Mouse (Mus musculus) ovary, adult 18-20 months (tissue): ENCODE measurements around the gene Polq.
A peak's percentile ranks its signal among the peaks of the same experiment; 100 is the strongest.

Experiments used
- DNase-seq: peaks from one replicate; pipeline ENCODE4 v3.0.0; 2022; ENCODE audit warnings: low spot score, mixed read lengths

Gene Polq

GRCm38 (mm10) chr16:37011061-37011921 is at the start of gene Polq:
Gene Polq, plus strand, starts transcription at chr16:37011786.
- DNase-seq, result peak; percentile 86

GRCm38 (mm10) chr16:36963415-36963814 is 48.2 kb upstream of the Polq start:
- no peak for DNase-seq

- DNase-seq, result no peak
These were observed 32.5 kb upstream of the Polq start for GRCm38 (mm10) chr16:36979127-36979526.

- no peak for DNase-seq
These were observed 27.8 kb upstream of the Polq start for GRCm38 (mm10) chr16:36983796-36984195.

GRCm38 (mm10) chr16:36985636-36986042 is 25.9 kb upstream of the Polq start:
- no peak for DNase-seq

- DNase-seq, result no peak
These were observed 24.2 kb upstream of the Polq start for GRCm38 (mm10) chr16:36987399-36987798.

GRCm38 (mm10) chr16:36988066-36988465 is 23.5 kb upstream of the Polq start:
- DNase-seq, result no peak

GRCm38 (mm10) chr16:36989493-36989892 is 22.1 kb upstream of the Polq start:
- no peak for DNase-seq

GRCm38 (mm10) chr16:36989999-36990625 is 21.5 kb upstream of the Polq start, which contains the start of gene Fbxo40:
Gene Fbxo40, minus strand, starts transcription at chr16:36990467.
- no peak for DNase-seq

- DNase-seq, result no peak
These were observed 13.9 kb upstream of the Polq start for GRCm38 (mm10) chr16:36997650-36998049.

GRCm38 (mm10) chr16:36999366-36999972 is 12.1 kb upstream of the Polq start:
- DNase-seq, result no peak

GRCm38 (mm10) chr16:37009262-37009661 is 2.3 kb upstream of the Polq start:
- no peak for DNase-seq

- DNase-seq, result no peak
These were observed 1.2 kb upstream of the Polq start for GRCm38 (mm10) chr16:37010370-37010769.

- no peak for DNase-seq
These were observed 320 bp downstream of the Polq start for GRCm38 (mm10) chr16:37011922-37012289.

GRCm38 (mm10) chr16:37012336-37012735 is 750 bp downstream of the Polq start:
- no peak for DNase-seq

GRCm38 (mm10) chr16:37027581-37027980 is 16.0 kb downstream of the Polq start:
- DNase-seq, result no peak

- no peak for DNase-seq
These were observed 20.4 kb downstream of the Polq start for GRCm38 (mm10) chr16:37031996-37032395.

- DNase-seq, result no peak
These were observed 23.2 kb downstream of the Polq start for GRCm38 (mm10) chr16:37034751-37035150.

- DNase-seq, result no peak
These were observed 48.0 kb downstream of the Polq start for GRCm38 (mm10) chr16:37059631-37060030.

GRCm38 (mm10) chr16:37061261-37061660 is 49.7 kb downstream of the Polq start:
- DNase-seq, result no peak

GRCm38 (mm10) chr16:37072354-37072753 is 60.8 kb downstream of the Polq start:
- no peak for DNase-seq

- no peak for DNase-seq
These were observed 78.1 kb downstream of the Polq start for GRCm38 (mm10) chr16:37089648-37090047.
